Mouse (Mus musculus): ENCODE data around the gene Magi2.

- no peak for TF ChIP-seq CTCF (IDR thresholded peaks at IDR 0.05; ENCODE audit: extremely low read depth, insufficient read depth, insufficient read length, insufficient replicate concordance)
- no peak for TF ChIP-seq POLR2A (IDR thresholded peaks at IDR 0.05; ENCODE audit: low read depth, low read length)
Observed at GRCm38 (mm10) chr5:20082368-20082767, 855.5 kb downstream of the Magi2 start.
